Mouse (Mus musculus): ENCODE data around the gene Grik4.
A peak's percentile ranks its signal among the peaks of the same experiment; 100 is the strongest.
"Not testable (repeated sequence)": the region's sequence is repeated elsewhere in the genome, so short reads cannot be mapped to it uniquely, and the experiment has no call there.

The Grik4 gene

GRCm38 (mm10) chr9:42798280-42798679, 146.0 kb downstream of the Grik4 start:
- no peak for DNase-seq (ENCODE audit: low read depth, low spot score)

- no peak for DNase-seq (ENCODE audit: low read depth, low spot score)
Measured at GRCm38 (mm10) chr9:42797276-42797675, 147.0 kb downstream of the Grik4 start.

- no peak for DNase-seq (ENCODE audit: low read depth, low spot score)
Measured at GRCm38 (mm10) chr9:42795881-42796280, 148.4 kb downstream of the Grik4 start.

GRCm38 (mm10) chr9:42794006-42794405, 150.3 kb downstream of the Grik4 start:
- DNase-seq (ENCODE audit: low read depth, low spot score): no peak

GRCm38 (mm10) chr9:42793581-42793980, 150.7 kb downstream of the Grik4 start:
- no peak for DNase-seq (ENCODE audit: low read depth, low spot score)

- DNase-seq (ENCODE audit: low read depth, low spot score): no peak
Measured at GRCm38 (mm10) chr9:42792381-42792780, 151.9 kb downstream of the Grik4 start.

- no peak for DNase-seq (ENCODE audit: low read depth, low spot score)
Measured at GRCm38 (mm10) chr9:42791779-42792178, 152.5 kb downstream of the Grik4 start.

GRCm38 (mm10) chr9:42791346-42791745, 152.9 kb downstream of the Grik4 start:
- no peak for DNase-seq (ENCODE audit: low read depth, low spot score)

- peak; percentile 66 for DNase-seq (ENCODE audit: low read depth, low spot score)
Measured at GRCm38 (mm10) chr9:42788471-42788870, 155.8 kb downstream of the Grik4 start.

GRCm38 (mm10) chr9:42786882-42787281, 157.4 kb downstream of the Grik4 start:
- no peak for DNase-seq (ENCODE audit: low read depth, low spot score)

GRCm38 (mm10) chr9:42786286-42786685, 158.0 kb downstream of the Grik4 start:
- DNase-seq (ENCODE audit: low read depth, low spot score): no peak

- DNase-seq (ENCODE audit: low read depth, low spot score): no peak
Measured at GRCm38 (mm10) chr9:42785173-42785830, 159.0 kb downstream of the Grik4 start.

- DNase-seq (ENCODE audit: low read depth, low spot score): no peak
Measured at GRCm38 (mm10) chr9:42783248-42783903, 160.9 kb downstream of the Grik4 start.

GRCm38 (mm10) chr9:42778471-42779263, 165.6 kb downstream of the Grik4 start:
- DNase-seq (ENCODE audit: low read depth, low spot score): not testable (repeated sequence)

- DNase-seq (ENCODE audit: low read depth, low spot score): no peak
Measured at GRCm38 (mm10) chr9:42777913-42778312, 166.4 kb downstream of the Grik4 start.

GRCm38 (mm10) chr9:42776804-42777203, 167.5 kb downstream of the Grik4 start:
- no peak for DNase-seq (ENCODE audit: low read depth, low spot score)

- DNase-seq (ENCODE audit: low read depth, low spot score): no peak
Measured at GRCm38 (mm10) chr9:42764823-42765560, 179.3 kb downstream of the Grik4 start.

- DNase-seq (ENCODE audit: low read depth, low spot score): peak; percentile 62
Measured at GRCm38 (mm10) chr9:42758682-42759205, 185.5 kb downstream of the Grik4 start.

GRCm38 (mm10) chr9:42757012-42757640, 187.2 kb downstream of the Grik4 start:
- DNase-seq (ENCODE audit: low read depth, low spot score): no peak

- DNase-seq (ENCODE audit: low read depth, low spot score): no peak
Measured at GRCm38 (mm10) chr9:42754699-42755098, 189.6 kb downstream of the Grik4 start.

- no peak for DNase-seq (ENCODE audit: low read depth, low spot score)
Measured at GRCm38 (mm10) chr9:42751160-42751559, 193.1 kb downstream of the Grik4 start.

All from ES-CJ7 (cell line).